Mouse (Mus musculus): ENCODE data around the gene Wbp4. TPM values are rescaled to one million over a fixed set of nuclear protein-coding genes. Genes with fewer than 3 reads are reported as not detected.
"Not testable (repeated sequence)": the region's sequence is repeated elsewhere in the genome, so short reads cannot be mapped to it uniquely, and the experiment has no call there.

The Wbp4 gene
- total RNA-seq, 2 experiments from 2014 or later: 20.7 to 22.0 TPM

DNA sequence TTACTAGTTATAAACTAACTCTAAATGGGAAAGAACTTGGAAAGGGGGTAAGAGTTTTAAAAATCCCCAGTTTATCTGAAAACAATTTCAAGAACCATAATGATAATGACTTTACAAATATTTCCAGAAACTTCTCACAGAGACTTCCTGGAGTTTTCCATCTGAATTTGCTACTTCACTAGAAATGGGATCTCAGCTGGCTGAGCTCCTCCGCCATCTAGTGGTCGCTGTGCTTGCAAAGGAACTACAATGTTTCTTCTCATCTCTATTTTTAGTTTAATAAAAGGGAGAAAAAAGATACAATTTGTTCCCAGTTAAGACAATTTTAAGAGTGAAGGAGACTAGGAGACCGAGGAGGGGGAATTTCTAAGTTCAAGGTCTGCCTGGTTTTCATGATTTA is 13.7 kb downstream of the Wbp4 start:
- peak; percentile 59 to 74 for DNase-seq
- intact Hi-C loops (cut with DNase I): loop anchor here (1.0 to 5.0 kb wide), 2 partner anchors 73 to 345 kb away; no protein-coding TSS in a partner anchor

DNA sequence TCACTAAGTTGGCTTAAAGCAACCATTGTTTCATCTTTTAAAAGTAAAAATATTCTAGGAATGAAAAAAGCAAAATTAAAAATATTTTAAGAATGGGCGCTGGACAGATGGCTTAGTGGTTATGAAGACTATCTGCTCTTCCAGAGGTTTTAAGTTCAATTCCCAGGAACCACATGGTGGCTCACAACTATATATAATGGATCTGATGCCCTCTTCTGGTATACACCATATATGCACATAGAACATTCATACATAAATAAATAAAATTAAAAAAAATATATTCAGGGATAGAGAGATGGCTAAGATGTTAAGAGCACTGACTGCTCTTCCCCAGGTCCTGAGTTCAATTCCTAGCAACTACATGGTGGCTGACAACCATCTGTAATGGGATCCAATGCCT is 15.7 kb downstream of the Wbp4 start:
- DNase-seq: no peak
- intact Hi-C loops (cut with DNase I): loop anchor here (5.0 kb wide), 1 partner anchor 343 kb away; no protein-coding TSS in a partner anchor

DNA sequence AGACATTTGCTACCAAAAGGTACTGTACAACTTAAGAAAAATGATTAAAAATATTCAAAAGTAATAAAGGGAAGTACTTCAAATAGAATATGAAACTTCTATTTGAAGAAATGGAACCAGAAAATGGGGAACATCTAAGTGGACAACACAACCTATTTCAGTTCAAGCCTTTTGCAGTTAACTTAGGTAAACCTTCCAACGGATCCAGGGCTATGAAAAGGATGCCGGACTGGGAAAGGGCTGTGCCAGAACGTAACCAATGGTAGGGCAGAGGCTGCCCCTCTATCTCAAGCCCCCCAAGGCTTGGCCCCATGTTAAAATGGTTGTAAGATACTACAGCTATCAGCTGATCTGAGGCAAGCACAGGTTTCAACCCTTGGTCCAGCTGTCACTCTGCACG is 20.3 kb downstream of the Wbp4 start:
- DNase-seq: no peak
- intact Hi-C loops (cut with DNase I): no loop called here

DNA sequence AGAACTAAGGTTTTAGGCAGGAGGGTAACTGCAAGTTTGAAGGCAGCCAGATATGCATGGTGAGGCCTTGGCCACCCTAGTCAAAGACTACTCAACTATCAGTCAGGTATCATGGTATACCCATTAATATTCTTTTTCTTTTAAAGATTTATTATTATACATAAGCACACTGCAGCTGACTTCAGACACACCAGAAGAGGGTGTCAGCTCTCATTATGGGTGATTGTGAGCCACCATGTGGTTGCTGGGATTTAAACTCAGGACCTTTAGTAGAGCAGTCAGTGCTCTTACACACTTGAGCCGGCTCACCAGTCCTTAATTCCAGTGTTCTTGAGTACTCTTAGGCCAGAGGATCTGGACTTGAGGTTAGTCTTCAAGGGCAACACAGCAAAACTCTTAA is 20.9 kb downstream of the Wbp4 start:
- intact Hi-C loops (cut with DNase I): no loop called here
- DNase-seq: no peak

DNA sequence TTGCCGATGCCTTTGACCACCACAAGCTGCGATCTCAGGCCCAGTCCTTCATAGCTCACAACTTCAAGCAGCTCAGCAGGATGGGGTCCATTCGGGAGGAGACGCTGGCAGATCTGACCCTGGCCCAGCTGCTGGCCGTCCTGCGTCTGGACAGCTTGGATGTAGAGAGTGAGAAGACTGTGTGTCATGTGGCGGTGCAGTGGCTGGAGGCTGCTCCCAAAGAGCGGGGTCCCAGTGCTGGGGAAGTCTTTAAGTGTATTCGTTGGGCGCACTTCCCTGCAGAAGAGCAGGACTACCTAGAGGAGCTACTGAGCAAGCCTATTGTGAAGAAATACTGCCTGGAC is 28.8 kb downstream of the Wbp4 start:
- DNase-seq; intact Hi-C loops (cut with DNase I): not testable (repeated sequence)

DNA sequence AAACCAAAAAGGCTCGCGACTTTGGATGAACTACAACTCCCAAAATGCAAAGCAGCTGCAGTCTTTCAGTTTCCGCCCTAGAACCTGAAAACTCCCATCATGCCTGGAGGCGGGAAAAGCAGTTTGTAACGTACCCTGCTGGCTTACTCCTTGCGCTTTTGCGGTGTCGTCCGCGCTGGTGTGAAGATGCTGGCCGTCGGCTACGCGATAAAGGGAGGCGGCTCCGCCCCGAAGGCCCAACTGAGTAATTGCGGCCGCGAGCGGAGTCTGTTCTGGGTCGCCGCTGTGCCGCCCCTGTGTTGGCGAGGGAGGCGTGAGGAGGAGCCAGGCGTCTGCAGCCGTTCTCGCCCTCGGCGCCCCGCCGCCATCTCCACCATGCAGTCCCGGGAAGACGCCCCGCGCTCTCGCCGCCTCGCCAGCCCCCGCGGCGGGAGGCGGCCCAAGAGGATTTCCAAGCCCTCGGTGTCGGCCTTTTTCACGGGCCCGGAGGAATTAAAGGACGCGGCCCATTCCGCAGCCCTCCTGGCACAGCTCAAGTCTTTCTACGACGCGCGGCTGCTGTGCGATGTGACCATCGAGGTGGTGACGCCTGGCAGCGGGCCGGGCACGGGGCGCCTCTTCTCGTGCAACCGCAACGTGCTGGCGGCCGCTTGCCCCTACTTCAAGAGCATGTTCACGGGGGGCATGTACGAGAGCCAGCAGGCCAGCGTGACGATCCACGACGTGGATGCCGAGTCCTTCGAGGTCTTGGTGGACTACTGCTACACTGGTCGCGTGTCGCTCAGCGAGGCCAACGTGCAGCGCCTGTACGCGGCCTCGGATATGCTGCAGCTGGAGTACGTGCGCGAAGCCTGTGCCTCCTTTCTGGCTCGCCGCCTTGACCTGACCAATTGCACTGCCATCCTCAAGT is 29.4 kb downstream of the Wbp4 start, which contains the start of gene Kbtbd6:
Kbtbd6 (plus strand) TSS at position 155 of the 910 bp plus-strand sequence.
- intact Hi-C loops (cut with DNase I): loop anchor here (2.0 kb wide), 1 partner anchor 25 kb away; the partner anchor contains the start of gene Kbtbd7
- peak; percentile 74 to 75 for DNase-seq

DNA sequence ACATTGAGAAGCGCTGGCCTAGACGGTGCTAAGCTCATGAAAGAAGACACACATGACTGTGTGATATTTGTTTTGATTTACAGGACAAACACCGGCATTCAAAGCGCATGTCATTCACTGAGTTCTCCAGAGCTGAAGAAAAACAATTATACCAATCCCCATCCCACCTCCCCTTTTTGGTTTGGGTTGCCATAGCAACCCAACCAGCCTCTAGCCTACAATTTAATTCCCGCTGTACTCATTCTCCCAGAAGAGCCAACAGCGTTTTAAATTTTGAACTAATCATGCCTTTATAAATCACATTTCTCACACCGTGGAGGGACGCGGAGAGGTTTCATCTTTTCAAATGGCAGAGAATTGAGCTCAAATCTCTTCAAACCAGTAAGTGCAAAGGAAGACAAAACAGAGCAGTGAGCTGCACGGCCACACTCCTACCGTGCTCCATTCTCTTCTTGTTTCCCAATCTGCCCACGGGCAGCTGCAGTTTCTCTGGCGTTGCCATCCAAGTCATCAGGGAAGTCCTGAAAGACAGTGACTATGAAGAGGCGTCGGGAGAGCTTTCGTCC is 36.2 kb downstream of the Wbp4 start:
- no peak for DNase-seq
- intact Hi-C loops (cut with DNase I): no loop called here

DNA sequence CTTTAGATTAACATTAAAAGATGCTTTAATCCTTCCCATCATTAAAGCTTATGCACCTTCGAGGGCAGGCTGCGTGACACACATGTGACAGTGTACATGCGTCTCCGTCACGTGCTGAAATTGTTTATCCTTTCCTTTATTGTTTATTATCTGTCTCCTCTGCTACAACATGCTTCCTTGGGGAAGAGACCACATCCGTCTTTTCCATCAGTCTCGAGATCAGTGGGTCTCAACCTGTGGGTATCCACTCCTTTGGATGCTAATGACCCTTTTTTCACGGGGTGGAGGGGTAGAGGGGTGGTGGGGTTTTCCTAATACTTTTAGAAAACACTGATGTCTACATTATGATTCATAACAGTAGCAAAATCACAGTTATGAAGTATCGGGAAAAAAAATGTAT is 36.7 kb downstream of the Wbp4 start:
- no peak for DNase-seq
- intact Hi-C loops (cut with DNase I): no loop called here

DNA sequence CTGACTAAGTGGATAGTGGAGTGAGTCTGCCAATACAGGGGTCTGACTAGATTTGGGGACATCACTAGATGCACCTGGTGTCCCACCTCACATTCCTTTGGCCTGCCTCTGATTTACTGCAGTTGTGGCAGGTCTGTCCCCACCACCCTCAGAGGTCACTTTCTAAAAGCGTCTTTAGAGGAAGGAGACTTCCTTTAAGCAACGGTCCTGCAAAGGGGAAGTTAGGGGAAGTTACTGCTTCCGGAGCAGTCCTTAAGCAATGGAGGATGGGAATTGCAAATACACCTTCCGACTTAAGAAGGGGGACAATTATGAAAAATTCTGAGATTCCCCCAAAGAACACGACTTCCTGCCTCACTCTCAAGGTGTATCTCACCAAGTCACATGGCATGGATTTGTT is 39.9 kb downstream of the Wbp4 start:
- intact Hi-C loops (cut with DNase I): no loop called here
- DNase-seq: no peak

DNA sequence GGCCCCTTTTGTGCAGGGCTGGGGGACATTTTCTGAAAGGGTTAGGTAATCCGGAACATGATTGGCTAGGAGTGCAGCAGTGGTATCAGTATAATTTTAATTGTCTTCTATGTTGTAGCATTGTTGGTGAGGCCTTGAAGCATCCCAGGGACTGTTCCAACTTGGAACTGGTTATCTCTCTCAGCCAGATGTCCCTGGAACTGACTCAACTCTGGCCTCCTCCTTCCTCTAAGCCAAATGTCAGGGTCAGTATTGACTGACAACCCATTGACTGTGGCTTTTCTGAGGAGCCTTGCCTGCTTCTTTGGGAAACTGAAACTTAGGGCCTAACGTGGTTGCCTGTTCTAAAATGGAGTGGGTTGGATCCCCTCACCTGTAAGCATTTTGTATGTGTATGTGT is 40.7 kb downstream of the Wbp4 start:
- no peak for DNase-seq
- intact Hi-C loops (cut with DNase I): no loop called here

DNA sequence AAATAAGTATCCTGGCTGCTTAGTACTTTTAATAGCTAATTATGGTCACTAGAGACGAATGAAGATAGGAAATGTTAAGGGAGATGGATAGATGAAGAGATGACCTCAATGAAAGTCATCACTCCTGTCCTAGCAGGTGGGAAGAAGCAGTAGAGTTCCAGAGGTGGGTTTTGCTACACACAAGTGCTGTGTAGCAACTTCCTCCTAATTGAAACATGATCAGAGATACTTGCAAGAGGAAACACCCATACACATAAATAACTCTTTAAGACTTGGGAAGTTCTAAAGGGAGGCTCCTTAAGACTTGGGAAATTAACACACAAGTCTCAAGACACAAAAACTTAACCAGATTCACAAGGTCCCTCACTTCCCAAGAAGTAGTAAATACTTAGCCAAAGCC is 47.3 kb downstream of the Wbp4 start:
- DNase-seq: no peak
- intact Hi-C loops (cut with DNase I): no loop called here

DNA sequence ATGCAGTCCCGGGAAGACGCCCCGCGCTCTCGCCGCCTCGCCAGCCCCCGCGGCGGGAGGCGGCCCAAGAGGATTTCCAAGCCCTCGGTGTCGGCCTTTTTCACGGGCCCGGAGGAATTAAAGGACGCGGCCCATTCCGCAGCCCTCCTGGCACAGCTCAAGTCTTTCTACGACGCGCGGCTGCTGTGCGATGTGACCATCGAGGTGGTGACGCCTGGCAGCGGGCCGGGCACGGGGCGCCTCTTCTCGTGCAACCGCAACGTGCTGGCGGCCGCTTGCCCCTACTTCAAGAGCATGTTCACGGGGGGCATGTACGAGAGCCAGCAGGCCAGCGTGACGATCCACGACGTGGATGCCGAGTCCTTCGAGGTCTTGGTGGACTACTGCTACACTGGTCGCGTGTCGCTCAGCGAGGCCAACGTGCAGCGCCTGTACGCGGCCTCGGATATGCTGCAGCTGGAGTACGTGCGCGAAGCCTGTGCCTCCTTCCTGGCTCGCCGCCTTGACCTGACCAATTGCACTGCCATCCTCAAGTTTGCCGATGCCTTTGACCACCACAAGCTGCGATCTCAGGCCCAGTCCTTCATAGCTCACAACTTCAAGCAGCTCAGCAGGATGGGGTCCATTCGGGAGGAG is 54.5 kb downstream of the Wbp4 start:
- peak; percentile 11 to 12 for DNase-seq
- intact Hi-C loops (cut with DNase I): loop anchor here (2.0 to 5.0 kb wide), 2 partner anchors 24 to 35 kb away; partner anchors contain the start of genes Kbtbd6 and Naa16

DNA sequence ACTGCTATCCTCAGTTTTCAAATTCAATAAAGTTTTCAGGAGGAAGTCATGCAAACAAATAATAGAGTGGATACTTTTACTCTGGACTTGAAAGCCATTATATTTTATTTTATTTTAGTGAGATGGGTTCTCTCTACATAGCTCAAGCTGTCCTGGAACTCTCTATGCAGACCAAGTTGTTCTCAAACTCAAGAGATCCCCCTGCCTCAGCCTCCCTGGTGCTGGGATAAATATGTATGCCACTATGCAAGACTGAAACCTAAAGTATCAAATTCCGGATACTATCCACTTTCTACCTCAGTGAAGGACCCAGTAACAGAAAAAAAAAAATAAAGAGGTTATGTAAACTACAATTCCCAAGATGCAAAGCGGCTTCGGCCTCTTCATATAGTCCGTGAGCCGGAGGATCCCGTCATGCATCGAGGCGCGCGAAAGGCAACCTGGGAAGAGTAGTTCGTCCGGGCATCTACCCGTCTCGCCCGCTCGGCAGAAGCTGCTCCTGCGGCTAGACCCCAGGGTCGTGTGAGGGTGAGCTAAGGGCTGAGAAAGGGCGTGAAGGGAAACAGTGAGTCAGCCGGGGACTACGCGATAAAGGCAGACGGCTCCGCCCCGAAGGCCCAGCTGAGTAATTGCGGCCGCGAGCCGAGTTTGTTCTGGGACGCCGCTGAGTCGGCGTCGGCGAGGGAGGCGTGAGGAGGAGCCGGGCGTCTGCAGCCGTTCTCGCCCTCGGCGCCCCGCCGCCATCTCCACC is 55.2 kb downstream of the Wbp4 start, which contains the start of gene Kbtbd7:
Kbtbd7 (plus strand) TSS at position 533 of the 751 bp plus-strand sequence.
- intact Hi-C loops (cut with DNase I): loop anchor here (2.0 to 5.0 kb wide), 2 partner anchors 25 to 34 kb away; partner anchors contain the start of genes Kbtbd6 and Naa16
- peak; percentile 91 to 93 for DNase-seq

DNA sequence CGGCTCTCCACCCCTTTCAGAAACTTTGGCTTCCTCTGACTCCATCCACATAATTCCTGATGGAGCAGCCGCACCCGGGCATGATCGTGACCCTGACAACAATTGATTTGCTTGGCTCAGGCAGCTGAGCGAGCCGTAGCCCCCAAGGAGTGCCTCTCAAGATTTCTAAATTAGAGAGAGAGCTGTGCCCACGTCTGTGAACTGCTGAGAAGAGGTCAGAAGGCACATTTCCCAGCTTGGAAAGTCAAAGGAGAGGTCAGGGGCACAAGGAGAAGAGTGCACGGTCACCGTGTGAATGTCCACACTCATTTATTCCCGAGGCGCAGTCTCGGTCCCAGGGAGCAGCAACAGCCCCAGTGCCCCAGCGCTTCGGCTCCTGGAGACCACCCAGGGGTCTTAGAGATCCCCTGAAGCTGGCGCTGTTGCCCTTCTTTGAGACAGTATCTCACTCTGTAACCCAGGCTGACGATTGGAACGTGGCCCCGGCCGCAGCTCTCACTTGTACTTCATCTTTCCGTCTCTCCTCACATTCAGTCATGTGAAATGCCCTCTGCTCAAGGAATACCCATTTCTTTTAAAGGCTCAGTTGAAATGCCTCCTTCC is 61.1 kb downstream of the Wbp4 start:
- intact Hi-C loops (cut with DNase I): no loop called here
- no peak for DNase-seq

DNA sequence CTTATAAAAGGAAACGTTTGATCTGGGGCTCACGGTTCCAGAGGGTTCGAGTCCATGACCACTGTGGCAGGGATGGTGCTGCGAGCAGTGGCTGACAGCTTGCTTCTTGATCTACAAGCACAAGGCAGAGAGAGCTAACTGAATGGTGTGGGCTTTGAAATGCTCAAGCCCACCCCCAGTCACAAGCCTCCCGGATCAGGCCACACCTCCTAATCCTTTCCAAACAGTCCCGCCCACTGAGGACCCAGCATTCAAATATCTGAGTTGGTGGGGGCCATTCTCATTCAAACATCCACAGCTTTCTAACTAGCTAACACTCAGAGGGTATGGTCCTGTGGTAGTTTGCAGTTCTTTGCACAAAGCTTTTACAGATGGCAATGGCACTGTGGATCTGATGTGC is 68.2 kb downstream of the Wbp4 start:
- intact Hi-C loops (cut with DNase I): no loop called here
- no peak for DNase-seq

DNA sequence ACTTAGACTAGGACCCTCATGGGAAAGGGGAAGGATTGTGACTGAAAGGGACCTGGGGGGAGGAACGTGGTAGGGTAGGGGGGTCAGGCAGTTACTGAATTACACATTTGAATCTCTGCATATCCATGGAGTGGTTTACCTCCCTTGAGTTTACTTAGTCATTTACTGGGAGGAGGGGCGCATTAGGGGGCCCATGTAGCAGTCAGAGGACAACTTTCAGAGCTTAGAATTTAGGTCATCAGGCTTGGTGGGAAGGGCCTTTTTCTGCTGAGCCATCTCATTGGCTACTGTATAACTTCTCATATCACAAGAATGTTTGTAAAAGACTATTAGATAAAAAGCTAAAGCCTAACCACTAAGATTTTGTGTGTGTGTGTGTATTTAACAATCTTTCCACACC is 70.7 kb downstream of the Wbp4 start:
- intact Hi-C loops (cut with DNase I): no loop called here
- no peak for DNase-seq

Measured in heart, postnatal 36 days (tissue).